Mouse (Mus musculus): ENCODE results near the gene Ppard.
A peak's percentile ranks its signal among the peaks of the same experiment; 100 is the strongest.

Gene Ppard

DNA sequence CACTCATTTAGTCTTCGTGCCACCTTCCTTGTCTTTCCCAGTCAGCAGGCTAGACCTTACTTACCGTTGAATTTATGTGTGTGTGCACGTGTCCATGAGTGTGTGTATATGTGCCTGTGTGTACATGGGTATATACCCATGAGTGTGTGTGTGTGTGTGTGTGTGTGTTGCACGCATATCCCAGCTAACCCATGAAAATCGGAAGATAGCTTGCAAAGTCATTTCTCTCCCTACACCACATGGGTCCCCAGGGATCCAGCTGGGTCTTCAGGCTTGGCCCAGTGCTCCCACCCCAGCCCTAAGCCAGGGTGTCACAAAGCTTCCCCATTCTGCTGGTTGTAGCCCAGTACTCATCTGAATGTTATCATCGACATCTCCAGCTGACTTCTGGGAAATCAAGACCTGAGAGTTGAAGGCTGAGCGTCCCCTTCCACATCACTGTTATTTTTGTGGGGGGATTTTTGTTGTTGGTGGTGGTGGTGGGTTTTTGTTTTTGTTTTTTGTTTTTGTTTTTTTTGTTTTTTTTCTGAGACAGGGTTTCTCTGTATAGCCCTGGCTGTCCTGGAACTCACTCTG lies 49.5 kb downstream of the Ppard start:
- no peak for DNase-seq (ENCODE audit: low read depth, low spot score)

GRCm38 (mm10) chr17:28283199-28283598 lies 50.7 kb downstream of the Ppard start:
- DNase-seq (ENCODE audit: low read depth, low spot score) = no peak

DNA sequence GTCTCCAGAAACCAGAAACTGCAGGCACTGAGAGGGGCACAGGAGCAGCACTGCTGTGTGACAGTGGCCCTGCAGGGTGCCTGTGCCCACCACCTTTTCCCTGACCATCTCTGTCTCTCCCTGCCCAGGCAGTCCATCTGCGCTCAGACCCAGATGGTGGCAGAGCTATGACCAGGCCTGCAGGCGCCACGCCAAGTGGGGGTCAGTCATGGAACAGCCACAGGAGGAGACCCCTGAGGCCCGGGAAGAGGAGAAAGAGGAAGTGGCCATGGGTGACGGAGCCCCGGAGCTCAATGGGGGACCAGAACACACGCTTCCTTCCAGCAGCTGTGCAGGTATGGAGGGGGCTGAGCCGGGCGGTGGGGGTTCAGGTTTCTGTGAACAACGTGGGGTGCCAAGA lies 53.6 kb downstream of the Ppard start:
- DNase-seq (ENCODE audit: low read depth, low spot score) = no peak

DNA sequence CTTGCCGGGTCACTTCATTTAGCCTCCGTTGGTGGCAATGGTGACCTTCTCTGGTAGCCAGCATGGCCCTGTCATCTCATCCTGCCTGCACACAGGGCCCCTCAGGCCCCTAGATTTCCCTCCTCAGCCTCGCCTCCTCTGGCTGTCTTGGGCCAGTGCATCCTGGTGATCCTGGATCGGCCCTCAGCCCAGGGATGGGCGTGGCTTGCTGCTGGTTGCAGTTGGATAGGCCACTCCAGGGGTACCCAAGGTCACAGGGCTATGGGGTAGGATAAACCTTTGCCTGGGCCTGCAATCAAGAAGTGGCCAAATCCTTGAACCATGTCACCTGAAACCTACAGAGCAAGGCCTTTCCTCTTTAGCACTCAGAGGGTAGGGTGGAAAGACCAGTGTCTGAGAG lies 54.5 kb downstream of the Ppard start:
- no peak for DNase-seq (ENCODE audit: low read depth, low spot score)

GRCm38 (mm10) chr17:28287578-28287977 lies 55.1 kb downstream of the Ppard start:
- DNase-seq (ENCODE audit: low read depth, low spot score) = no peak

DNA sequence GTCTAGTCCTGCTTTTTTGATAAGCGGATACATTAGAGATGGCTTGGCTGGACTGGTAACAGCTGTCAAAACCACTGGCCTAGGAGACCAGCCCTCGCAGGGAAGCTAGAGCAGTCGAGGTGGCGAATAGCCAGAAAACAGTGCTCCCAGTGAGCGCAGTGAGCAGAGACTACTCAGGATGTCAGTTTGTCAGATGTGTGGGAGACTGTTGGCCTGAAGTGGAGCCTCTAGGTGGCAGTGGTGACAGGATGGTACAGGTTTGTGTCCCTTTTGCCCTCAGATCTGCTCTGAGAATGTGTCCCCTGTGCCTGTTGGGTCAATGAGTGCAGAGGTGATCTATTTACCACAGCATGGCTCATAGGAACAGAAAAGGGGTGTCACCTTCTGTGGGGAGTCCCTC lies 55.5 kb downstream of the Ppard start:
- no peak for DNase-seq (ENCODE audit: low read depth, low spot score)

DNA sequence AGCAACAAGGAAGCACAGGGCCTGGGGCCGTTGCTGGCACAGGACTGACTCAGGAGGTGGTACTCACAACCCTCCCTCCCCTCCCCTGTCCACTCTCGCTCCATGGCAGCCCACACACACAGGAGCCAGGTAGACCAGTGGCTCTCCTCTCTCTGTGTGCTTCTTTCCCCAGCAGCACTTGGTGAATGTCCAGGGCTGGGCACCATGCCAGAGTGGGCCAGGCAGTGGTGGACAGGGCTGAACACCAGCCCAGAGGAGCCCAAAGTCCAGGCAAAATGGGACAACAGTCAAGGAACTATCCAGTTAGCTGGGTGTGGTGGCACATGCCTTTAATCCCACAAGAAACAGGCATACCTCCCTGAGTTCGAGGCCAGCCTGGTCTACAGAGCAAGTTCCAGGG lies 57.8 kb downstream of the Ppard start:
- no peak for DNase-seq (ENCODE audit: low read depth, low spot score)

- DNase-seq (ENCODE audit: low read depth, low spot score) = no peak
Measured at GRCm38 (mm10) chr17:28290671-28291070, 58.2 kb downstream of the Ppard start.

- no peak for DNase-seq (ENCODE audit: low read depth, low spot score)
Measured at GRCm38 (mm10) chr17:28291346-28291745, 58.8 kb downstream of the Ppard start.

GRCm38 (mm10) chr17:28293716-28294115 lies 61.2 kb downstream of the Ppard start:
- DNase-seq (ENCODE audit: low read depth, low spot score) = no peak

DNA sequence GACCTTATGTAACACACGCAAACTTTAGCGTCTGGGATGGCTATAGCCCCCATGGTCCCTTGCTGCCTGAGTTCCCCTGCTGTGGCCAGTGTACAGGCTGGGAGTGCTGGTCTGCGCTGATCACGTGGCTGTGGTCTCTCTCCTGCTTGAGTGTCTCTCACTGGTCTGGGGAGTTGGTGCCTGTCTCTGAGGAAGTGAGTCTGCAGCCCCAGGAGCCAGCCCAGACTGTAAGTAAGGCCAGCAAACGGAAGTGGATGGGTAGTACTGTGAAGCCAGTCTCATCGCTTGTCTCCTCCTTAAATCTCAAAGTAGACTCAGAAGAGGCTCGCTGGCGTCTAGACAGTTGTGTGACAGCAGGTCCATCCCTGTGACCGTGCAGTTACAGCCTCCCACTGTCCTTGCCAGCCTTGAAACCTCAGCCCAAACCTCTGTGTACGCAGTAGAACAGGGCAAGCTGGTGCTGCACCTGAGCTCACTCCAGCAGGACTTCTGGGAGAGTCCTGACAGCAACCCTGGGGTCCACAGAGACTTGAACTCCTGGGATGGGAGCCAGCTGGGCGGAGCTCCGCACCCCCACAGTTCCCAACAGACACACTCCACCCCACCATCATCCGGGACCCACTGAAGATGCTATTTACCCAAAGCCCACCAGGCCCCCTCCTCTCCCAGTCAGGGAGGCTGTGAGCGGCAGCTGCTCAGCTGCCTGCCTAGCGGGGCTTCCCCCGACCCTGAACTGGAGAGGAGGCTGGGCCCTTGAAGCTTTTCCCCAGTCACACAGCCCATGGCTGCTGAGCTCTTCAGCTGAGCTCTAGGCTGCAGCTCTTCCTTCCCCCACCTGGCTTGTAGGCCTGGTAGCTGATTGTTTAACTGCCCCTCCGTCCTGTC lies 62.2 kb downstream of the Ppard start:
- no peak for DNase-seq (ENCODE audit: low read depth, low spot score)

- DNase-seq (ENCODE audit: low read depth, low spot score) = no peak
Measured at GRCm38 (mm10) chr17:28298888-28299287, 66.4 kb downstream of the Ppard start.

DNA sequence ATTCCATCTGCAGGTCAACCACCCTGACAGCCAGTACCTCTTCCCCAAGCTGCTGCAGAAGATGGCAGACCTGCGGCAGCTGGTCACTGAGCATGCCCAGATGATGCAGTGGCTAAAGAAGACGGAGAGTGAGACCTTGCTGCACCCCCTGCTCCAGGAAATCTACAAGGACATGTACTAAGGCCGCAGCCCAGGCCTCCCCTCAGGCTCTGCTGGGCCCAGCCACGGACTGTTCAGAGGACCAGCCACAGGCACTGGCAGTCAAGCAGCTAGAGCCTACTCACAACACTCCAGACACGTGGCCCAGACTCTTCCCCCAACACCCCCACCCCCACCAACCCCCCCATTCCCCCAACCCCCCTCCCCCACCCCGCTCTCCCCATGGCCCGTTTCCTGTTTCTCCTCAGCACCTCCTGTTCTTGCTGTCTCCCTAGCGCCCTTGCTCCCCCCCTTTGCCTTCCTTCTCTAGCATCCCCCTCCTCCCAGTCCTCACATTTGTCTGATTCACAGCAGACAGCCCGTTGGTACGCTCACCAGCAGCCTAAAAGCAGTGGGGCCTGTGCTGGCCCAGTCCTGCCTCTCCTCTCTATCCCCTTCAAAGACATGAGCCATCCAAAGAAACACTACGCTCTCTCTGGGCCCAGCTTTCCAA lies 67.3 kb downstream of the Ppard start:
- DNase-seq (ENCODE audit: low read depth, low spot score) = no peak

GRCm38 (mm10) chr17:28300323-28300722 lies 67.8 kb downstream of the Ppard start:
- no peak for DNase-seq (ENCODE audit: low read depth, low spot score)

- DNase-seq (ENCODE audit: low read depth, low spot score) = no peak
Measured at GRCm38 (mm10) chr17:28300850-28301249, 68.3 kb downstream of the Ppard start.

DNA sequence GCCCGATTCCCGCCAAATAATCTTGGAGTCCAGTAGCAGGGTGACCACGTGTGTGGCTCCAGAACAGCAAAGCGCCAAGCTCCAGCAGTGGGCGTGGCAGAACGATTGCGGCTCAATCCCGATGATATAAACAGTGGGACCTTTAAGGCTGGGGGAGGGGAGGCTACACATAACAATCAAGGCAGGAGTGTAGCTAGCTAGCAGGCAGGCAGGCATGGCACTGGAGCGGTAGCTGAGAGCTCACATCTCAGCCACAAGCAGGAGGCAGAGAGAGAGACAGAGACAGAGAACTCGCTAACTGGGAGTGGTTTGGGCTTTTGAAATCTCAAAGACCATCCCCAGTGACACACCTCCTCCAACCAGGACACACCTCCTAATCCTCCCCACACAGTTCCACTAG lies 72.7 kb downstream of the Ppard start:
- no peak for DNase-seq (ENCODE audit: low read depth, low spot score)

GRCm38 (mm10) chr17:28308297-28309195 lies 76.0 kb downstream of the Ppard start:
- DNase-seq (ENCODE audit: low read depth, low spot score) = peak; percentile 83

DNA sequence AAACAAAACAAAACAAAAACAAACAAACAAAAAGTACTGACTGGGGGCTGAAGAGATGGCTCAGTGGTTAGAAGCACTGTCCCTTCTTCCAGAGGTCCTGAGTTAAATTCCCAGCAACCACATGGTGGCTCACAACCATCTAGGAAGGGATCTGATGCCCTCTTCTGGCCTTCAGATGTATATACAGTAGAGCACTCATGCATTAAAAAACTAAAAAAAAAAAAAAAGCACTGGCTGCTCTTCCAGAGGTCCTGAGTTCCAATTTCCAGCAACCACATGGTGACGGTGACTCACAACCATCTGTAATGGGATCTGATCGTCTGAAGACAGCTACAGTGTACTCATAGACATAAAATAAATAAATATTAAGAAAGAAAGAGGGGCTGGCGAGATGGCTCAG lies 78.3 kb downstream of the Ppard start:
- no peak for DNase-seq (ENCODE audit: low read depth, low spot score)

DNA sequence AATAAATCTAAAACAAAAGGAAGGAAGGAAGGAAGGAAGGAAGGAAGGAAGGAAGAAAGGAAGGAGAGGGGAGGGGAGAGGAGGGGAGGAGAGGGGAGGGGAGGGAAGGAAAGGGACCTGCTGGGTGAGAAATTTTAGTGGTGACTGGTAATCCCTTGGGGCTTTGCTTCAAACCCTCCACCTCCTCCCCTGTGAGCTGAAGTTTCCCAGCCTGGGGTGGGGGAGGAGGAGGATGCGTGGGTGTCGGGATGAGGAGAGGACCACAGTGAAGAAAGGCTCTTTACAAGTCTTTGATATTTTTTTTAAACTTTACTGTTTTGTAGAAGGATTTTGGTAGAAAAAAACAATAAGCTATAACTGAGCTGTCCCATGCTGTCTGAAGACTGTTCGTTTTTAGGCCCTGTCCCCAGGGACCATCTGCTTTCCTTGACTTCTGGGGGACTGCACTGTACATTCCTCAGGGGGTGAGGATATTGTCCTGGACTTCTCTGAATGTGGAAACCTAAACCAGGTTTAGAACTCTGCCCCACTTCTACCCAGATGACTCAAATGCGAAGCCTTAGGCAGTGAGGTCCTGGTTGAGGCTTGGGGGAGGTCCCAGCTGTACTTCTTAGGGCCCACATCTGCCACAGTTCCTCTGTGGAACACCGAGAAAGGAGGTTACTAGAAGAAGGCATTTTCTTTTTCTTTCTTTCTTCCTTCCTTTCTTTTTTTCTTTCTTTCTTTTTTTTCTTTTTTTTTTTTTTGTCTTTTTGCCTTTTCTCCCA lies 79.0 kb downstream of the Ppard start:
- no peak for DNase-seq (ENCODE audit: low read depth, low spot score)

DNA sequence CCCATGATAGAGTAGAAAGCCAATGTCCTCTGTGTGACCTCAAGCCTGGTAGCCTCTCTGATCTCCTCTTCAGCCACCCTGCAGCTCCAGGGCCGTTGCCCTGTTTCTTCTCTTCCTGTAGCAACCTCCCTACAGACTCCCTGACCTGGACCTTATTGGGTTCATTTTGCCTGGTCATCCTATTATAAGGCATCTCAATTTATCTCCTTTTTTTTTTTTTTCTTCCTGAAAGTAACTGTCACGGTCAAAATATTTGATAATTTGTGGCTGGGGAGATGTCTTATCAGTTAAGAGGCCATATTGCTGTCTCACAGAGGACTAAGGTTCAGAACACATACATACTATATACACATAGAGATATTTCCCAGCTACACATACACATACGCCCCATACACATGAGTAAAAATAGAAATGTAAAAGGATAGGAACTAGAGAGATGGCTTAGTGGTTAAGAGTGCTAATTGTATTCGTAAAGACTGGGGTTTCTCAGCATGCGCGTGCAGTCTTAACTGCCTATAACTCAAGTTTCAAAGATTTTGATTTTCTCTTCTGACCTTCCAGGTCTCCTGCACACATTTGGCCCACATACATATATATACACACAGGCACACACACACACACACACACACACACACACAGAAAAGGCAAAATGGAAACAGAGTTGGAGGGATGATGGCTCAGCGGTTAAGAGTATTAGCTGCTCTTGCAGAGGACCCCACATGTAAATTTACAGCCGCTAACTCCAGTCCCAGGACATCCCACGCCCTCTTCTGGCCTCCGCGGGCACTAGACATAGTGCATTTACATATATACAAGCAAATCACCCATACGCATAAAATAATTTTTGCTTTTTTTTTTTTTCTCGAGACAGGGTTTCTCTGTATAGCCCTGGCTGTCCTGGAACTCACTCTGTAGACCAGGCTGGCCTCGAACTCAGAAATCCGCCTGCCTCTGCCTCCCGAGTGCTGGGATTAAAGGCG lies 80.0 kb downstream of the Ppard start:
- DNase-seq (ENCODE audit: low read depth, low spot score) = no peak
